Mouse (Mus musculus) cerebellum, postnatal 10 days (tissue): ENCODE measurements around the gene Rgl1.
"Not testable (repeated sequence)": the region's sequence is repeated elsewhere in the genome, so short reads cannot be mapped to it uniquely, and the experiment has no call there.

Source experiments
- DNase-seq, 2 experiments: peaks; one replicate each; pipeline ENCODE4 v3.0.0; 2021; ENCODE audit warnings: mixed read lengths in 2 of 2

The Rgl1 gene

DNA sequence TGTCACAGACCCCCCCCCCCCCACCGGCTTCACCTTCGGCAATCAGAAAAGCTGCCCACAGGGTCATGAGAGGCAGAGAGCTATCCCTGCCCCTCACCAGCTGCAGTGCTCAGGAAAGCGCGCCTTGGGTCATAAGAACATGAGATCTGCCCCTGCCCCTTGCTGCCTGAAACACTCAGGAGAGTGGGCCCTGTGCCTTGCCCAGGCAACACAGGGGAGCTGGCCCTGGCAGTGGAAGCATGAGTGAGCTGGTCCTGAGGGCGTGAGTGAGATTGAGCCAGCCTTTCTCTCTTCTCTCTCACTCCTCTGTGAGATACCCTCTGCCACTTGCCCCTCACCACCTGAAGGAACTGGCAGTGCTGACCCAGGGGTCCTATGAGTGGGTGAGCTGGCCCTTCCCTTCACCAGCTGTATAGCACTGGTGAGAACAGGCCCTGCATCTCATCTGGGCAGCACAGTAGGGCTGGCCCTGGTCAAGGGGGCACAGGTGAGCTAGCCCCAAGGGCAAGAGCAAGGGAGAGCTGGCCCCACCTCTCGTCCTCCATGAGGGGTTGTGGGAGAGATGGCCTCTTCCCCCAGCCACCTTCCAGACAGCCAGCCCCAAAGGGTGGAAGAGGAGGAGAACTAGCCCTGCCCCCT, 115.2 kb downstream of the Rgl1 start:
- no peak for DNase-seq

- no peak for DNase-seq
These were observed 118.1 kb downstream of the Rgl1 start for GRCm38 (mm10) chr1:152648052-152648451.

GRCm38 (mm10) chr1:152642207-152642606, 123.9 kb downstream of the Rgl1 start:
- DNase-seq, result not testable (repeated sequence)

- peak; percentile 99 to 100 for DNase-seq
These were observed 125.8 kb downstream of the Rgl1 start for GRCm38 (mm10) chr1:152640195-152640981.

DNA sequence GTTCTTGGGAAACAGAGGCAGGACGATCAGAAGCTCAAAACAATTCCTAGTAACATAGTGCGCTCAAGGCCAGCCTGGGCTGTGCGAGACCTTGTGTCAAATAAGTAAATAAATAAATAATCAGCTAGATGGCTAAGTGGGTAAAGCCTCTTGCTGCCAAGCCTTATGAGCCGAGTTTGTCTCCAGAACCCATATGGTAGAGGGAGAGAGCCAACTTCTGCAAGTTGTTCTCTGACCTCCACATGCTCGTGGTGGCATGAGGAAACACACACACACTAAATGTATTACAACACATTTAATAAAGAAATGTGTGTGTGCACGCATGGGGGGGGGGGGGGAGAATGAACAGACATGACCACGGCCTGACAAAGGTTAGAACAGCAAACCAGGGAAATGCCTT, 126.8 kb downstream of the Rgl1 start:
- DNase-seq, result peak; percentile 26 to 49

DNA sequence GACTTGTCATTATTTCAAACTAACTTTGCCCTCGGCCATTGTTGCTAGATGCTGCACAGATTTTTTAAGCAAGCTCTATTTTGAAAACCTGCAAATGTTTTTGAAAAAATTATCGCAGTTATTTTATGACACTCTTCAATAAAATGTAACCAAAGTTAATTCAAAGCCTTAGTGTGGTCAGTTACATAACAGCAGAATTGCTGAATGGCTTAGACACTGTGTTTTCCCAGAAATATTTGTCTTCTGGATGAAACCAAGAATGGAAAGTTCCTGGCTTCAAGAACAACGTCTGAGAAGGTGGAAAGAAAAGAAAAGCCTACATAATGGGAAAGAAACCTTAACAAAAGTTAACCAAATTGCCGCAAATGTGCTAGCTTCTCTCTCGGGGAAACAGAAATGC, 131.5 kb downstream of the Rgl1 start:
- DNase-seq, result no peak

DNA sequence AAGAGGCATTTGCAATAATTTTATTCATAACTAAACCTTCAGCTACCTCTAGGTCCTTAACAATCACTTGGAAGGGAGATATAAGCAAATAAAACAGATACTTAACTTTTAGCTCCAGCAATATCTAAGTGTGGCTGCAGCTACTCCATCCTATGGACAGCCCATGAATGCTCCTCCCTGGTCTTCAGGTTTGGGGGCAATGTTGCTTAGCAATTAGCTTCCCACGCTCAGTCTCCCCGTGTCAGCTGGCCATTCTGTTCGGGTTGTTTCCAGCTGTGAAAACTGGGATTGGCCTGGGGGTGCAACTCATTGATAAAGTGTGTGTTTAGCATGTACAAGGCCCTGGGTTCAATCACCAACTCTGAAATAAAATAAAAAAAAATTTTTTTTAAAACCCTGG, 136.4 kb downstream of the Rgl1 start:
- no peak for DNase-seq

- no peak for DNase-seq
These were observed 140.5 kb downstream of the Rgl1 start for GRCm38 (mm10) chr1:152625651-152626050.

DNA sequence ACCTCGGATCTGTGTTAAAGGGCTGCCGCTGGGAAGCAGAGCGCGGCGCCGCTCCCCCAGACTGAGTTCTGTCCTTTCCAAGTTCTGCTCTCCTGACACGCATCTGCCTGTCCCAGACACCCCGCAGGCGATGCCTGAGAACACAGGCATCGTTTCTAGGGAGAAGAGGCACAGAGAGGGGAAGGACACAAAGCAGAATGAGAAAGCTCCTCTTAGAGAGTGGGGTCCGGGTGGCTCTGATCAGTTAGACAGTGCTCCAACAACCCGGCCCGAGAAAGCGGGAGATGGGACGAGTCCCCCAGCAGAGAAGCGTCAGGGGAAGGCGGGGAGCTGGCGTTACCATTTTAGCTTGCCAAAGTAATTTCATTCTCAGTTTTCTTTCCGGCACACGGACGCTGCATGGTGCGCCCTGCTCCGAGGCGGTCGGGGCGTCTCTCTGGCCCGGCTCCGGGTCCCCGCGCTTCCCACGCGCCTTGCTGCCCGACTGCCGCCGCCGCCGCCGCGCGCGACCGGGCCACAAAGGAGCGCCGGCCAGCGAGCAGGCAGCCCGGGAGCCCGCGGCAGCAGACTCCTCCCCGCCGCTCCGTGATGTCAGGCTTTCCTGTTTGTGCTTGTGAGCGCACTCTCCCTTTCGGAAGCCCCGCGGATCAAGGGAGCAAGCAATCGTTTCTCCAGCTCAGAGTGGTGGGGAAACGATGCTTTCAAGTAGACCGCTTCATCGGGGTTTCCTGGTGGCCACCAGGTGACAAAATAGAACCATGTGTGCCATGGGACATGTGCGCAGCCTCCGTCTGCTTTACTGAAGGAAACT, 141.3 kb downstream of the Rgl1 start:
- DNase-seq, result peak; percentile 66 to 76

- peak; percentile 27 to 40 for DNase-seq
These were observed 142.5 kb downstream of the Rgl1 start for GRCm38 (mm10) chr1:152623375-152624270.

GRCm38 (mm10) chr1:152622765-152623211, 143.4 kb downstream of the Rgl1 start:
- no peak for DNase-seq

DNA sequence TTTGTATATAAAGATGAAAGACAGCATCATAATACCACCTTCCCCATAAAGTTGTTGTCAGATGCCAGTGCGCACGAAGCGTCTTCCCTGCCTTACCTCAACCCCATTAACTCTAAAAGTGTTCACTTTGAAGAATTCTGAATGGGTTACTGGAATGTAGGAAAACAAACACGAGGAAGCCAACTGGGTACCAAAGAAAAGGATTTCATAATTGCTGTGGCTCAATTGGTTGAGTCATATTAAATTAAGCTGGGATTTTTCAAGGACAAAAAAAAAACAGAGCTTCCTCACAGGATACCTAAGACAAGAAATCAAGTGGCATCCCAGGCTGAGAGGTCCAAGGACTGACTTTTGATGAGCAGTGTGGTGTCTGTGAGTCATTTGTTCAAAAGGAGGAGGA, 144.5 kb downstream of the Rgl1 start:
- no peak for DNase-seq

DNA sequence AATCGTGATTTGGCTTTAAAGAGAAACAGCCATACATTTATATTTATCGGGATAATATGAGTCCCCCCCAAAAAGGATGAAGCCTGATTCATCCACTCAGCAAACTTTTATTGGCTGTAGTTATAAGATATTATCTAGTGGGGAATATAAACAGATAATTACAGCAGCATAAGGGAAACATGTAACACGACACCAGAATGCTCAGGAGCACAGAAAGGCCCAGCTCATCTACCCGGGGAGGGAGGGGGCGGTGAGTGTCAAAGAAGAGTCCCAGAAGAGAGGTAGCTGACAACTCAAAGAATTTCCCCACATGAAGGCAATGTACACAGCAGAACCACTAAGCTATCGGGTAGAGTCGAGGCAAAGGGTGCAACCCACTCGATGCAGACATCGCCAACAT, 146.8 kb downstream of the Rgl1 start:
- DNase-seq, result no peak

DNA sequence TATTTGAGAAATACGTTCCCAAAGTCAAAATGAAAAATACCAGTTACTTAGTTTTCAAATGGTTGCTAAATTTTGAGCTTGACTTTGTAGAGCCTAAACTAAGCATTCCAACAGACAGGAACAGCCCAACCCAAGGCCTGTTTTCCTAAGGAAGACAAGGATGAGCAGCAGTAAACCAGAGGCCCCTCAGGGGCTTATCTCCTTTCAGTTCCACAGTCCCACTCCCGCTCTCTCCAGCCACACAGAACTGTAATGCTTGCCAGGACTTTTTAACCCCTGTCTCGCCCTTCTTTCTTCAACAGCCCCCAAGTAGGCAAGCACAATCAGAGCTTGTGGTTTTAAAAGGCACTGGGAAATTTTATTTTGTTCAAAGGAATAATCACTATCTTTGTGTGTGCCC, 147.3 kb downstream of the Rgl1 start:
- no peak for DNase-seq

GRCm38 (mm10) chr1:152618381-152618780, 147.8 kb downstream of the Rgl1 start:
- no peak for DNase-seq

DNA sequence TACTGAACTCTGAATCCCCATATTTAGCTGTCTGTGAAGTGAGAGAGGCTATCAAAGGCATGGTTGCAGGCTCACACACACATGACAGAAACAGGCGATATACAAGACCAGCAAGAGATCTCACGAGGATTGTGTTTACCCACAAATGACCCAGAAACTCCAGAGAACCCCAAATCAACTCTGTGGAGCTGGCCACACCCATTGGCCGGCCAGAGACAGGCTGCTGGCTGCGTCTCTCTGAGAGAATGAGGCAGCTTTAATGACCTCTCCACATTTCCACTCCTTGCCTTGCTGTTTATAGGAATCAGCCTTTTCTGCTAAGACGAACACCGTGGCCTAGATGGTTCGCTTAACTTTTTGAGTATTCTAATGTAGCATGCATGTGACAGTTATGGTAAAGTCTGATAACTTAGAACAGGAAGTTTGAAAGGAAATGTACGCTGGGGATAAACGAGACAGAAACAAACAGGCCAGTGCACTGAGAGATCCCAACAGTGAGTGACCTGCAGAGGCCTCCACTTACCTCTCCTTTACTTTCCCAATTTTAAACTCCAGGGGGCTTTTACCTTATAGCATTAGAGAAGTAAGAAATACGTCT, 148.3 kb downstream of the Rgl1 start:
- no peak for DNase-seq

GRCm38 (mm10) chr1:152616777-152617057, 149.4 kb downstream of the Rgl1 start:
- DNase-seq, result no peak

DNA sequence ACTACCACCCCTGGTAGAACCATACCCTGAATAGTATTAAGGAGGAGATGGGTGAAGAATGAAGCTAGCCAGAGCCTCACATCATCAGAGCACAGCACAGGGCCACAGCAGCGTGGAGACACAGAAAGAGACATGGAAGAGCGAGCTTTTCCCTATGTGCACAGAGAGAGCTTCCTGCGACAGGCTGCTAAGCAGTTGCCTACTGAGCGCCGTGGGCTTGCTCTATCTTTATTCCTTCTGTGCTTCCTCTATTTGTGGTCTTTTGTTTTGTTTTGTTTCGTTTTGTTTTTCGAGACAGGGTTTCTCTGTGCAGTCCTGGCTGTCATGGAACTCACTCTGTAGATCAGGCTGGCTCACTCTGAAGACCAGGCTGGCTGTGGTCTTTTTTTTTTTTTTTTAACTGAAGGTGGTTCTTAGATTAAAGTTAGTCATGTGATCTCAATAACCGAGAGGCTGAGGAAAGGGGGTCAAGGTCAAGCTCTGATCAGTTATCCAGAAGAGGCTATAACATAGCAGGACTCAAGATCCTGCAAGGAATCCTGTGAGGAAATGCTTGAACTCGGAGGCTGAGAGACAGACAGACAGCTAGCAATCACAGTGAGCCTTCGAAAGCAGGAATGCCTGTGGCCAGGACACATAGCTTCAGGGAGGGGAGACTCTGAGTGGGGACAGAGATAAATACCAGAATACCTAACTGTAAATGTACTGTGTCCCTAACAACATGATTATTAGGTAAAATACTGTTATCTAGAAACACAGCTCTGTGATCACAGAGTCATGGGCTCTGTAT, 150.0 kb downstream of the Rgl1 start:
- DNase-seq, result no peak

DNA sequence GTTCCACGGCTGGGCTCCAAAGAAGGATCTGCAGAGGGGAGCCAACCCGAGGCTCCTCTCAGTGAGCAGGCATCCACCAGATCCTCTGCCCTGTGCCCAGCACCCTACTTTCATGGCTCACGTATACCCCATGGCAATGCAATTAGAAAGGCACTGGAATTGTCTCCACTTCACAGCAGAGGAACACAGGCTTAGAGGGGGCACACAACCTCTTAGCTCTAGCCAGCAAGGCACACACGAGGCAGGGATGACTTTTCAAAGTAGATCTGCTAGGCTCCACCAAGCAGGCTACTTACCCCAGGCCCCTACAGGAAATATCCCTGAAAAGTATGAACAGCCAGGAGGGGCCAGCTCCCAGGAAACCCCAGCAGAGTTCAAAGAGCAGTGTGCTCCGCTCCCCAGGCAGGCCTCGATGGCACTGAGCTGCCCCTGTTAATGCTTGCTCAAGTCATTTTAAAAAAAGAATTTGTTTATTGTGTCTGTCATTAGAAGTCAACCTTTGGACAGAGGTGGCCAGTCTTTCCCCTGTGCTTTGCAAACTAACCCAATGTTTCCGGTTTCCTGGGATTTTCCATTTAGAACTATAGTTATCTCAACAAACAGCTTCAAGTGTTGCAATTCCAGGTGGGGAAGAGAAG, 151.3 kb downstream of the Rgl1 start:
- no peak for DNase-seq

- DNase-seq, result no peak
These were observed 152.8 kb downstream of the Rgl1 start for GRCm38 (mm10) chr1:152613158-152613857.
